Mouse (Mus musculus) forebrain, embryonic 16.5 days (tissue): Measurements from ENCODE around the gene Dapk1. TPM values are rescaled to one million over a fixed set of nuclear protein-coding genes. Genes with fewer than 3 reads are reported as not detected.

Experiments
- ATAC-seq: fragments of 200-750 bp; cut with Nextera tagmentation; 2 replicates; pipeline ENCODE4 v1.8.0; 2017; ENCODE audit warnings: mild to moderate bottlenecking, moderate library complexity
- H3K27ac ChIP-seq: fragments of 300-500 bp; sonication (generic); 2 replicates; pipeline ENCODE4 v1.5.1; 2014; ENCODE audit warnings: low read length, control low read depth
- H3K27me3 ChIP-seq: fragments of 300-500 bp; sonication (generic); replicated peaks from 2 replicates; pipeline ENCODE4 v1.6.1; 2014; ENCODE audit warnings: low read length; ENCODE audit not compliant: control insufficient read depth, insufficient read depth
- H3K36me3 ChIP-seq: fragments of 300-500 bp; sonication (generic); 2 replicates; pipeline ENCODE4 v1.6.1; 2014; ENCODE audit not compliant: control insufficient read depth, insufficient read depth
- H3K4me1 ChIP-seq: fragments of 300-500 bp; sonication (generic); replicated peaks from 2 replicates; pipeline ENCODE4 v1.6.1; 2014; ENCODE audit warnings: low read length; ENCODE audit not compliant: control insufficient read depth, insufficient read depth
- H3K4me2 ChIP-seq: fragments of 300-500 bp; sonication (generic); 2 replicates; pipeline ENCODE4 v1.6.1; 2014; ENCODE audit warnings: mild to moderate bottlenecking, low read length, control low read depth
- H3K4me3 ChIP-seq: fragments of 300-500 bp; sonication (generic); replicated peaks from 2 replicates; pipeline ENCODE4 v1.5.1; 2014; ENCODE audit warnings: mild to moderate bottlenecking, low read length, control low read depth
- H3K9ac ChIP-seq: fragments of 300-500 bp; sonication (generic); replicated peaks from 2 replicates; pipeline ENCODE4 v1.6.1; 2014; ENCODE audit warnings: low read depth, low read length, control low read depth
- H3K9me3 ChIP-seq: fragments of 300-500 bp; sonication (generic); 2 replicates; pipeline ENCODE4 v1.6.1; 2016; ENCODE audit warnings: low read length; ENCODE audit not compliant: control insufficient read depth
- WGBS: fragments of 180-500 bp; shearing (Covaris S2); extraction: QIAGEN DNeasy Blood & Tissue Kit; methylation state at CpG from one replicate; pipeline ENCODE4 v1.1.7; 2014; 5-methylcytosine and 5-hydroxymethylcytosine counted together
- polyA plus RNA-seq: library from polyadenylated mRNA; unstranded; fragments of >200 nt; fragmentation: Nextera tagmentation; extraction: Ambion mirVana; gene quantifications from 2 replicates; pipeline ENCODE4 v1.2.1, GENCODE M21; 2015

Dapk1 gene
- polyA plus RNA-seq, 1 experiment from 2014 or later = 59.8 TPM

GRCm38 (mm10) chr13:60731001-60731400 is 129.3 kb downstream of the Dapk1 start:
- H3K4me3 ChIP-seq = no peak overlapping the region
- H3K36me3 ChIP-seq = peaks cover 36% of the 10 kb centered on the region
- H3K27ac ChIP-seq = no peak overlapping the region
- no peaks in the 10 kb centered on the region for H3K4me1 ChIP-seq
- no peak overlapping the region for H3K4me2 ChIP-seq
- no peak overlapping the region for H3K9ac ChIP-seq
- 82% methylated on average over 3 of the region's 3 CpGs for WGBS
- H3K9me3 ChIP-seq = no peaks in the 10 kb centered on the region
- no peak for ATAC-seq
- no peaks in the 10 kb centered on the region for H3K27me3 ChIP-seq

GRCm38 (mm10) chr13:60735306-60735705 is 133.6 kb downstream of the Dapk1 start:
- no peaks in the 10 kb centered on the region for H3K27me3 ChIP-seq
- no peak overlapping the region for H3K4me3 ChIP-seq
- no peak overlapping the region for H3K27ac ChIP-seq
- H3K4me2 ChIP-seq = no peak overlapping the region
- 74% methylated on average over 9 of the region's 9 CpGs for WGBS
- H3K9ac ChIP-seq = no peak overlapping the region
- H3K4me1 ChIP-seq = peaks cover 4% of the 10 kb centered on the region; the same call in 1 of the 2 replicates
- H3K36me3 ChIP-seq = peaks cover 15% of the 10 kb centered on the region
- H3K9me3 ChIP-seq = no peaks in the 10 kb centered on the region
- no peak for ATAC-seq

- H3K4me1 ChIP-seq = peaks cover 4% of the 10 kb centered on the region; the same call in 1 of the 2 replicates
- H3K36me3 ChIP-seq = peaks cover 7% of the 10 kb centered on the region
- no peaks in the 10 kb centered on the region for H3K9me3 ChIP-seq
- ATAC-seq = no peak
- no peaks in the 10 kb centered on the region for H3K27me3 ChIP-seq
- WGBS = 58% methylated on average over 13 of the region's 13 CpGs
- H3K4me3 ChIP-seq = no peak overlapping the region
- no peak overlapping the region for H3K4me2 ChIP-seq
- no peak overlapping the region for H3K9ac ChIP-seq
- H3K27ac ChIP-seq = no peak overlapping the region
These were observed 134.8 kb downstream of the Dapk1 start for GRCm38 (mm10) chr13:60736421-60737105.

GRCm38 (mm10) chr13:60737632-60738324 is 136.0 kb downstream of the Dapk1 start:
- Histone ChIP-seq H3K4me2 (peak overlapping the region; percentile 9; the same call in 1 of the 2 replicates), H3K4me1 (peaks cover 4% of the 10 kb centered on the region; the same call in 1 of the 2 replicates), H3K4me3 (no peak overlapping the region), H3K27me3 (no peaks in the 10 kb centered on the region), H3K27ac (no peak overlapping the region; the same call in 1 of the 2 replicates), H3K9ac (no peak overlapping the region), H3K36me3 (peaks cover 9% of the 10 kb centered on the region), H3K9me3 (no peaks in the 10 kb centered on the region)
- WGBS = 30% methylated on average over 9 of the region's 9 CpGs
- peak; percentile 46 for ATAC-seq

GRCm38 (mm10) chr13:60738429-60738828 is 136.7 kb downstream of the Dapk1 start:
- H3K4me3 ChIP-seq = no peak overlapping the region
- peak; percentile 84 for ATAC-seq
- H3K9me3 ChIP-seq = no peaks in the 10 kb centered on the region
- no peaks in the 10 kb centered on the region for H3K27me3 ChIP-seq
- H3K27ac ChIP-seq = no peak overlapping the region
- no peak overlapping the region for H3K9ac ChIP-seq
- H3K4me1 ChIP-seq = peaks cover 10% of the 10 kb centered on the region
- 11% methylated on average over 9 of the region's 9 CpGs for WGBS
- H3K4me2 ChIP-seq = peak overlapping the region; percentile 9; the same call in 1 of the 2 replicates
- H3K36me3 ChIP-seq = peaks cover 9% of the 10 kb centered on the region

- WGBS = 93% methylated on average over 6 of the region's 6 CpGs
- peaks cover 9% of the 10 kb centered on the region for H3K36me3 ChIP-seq
These were observed 138.5 kb downstream of the Dapk1 start for GRCm38 (mm10) chr13:60740248-60740647.

GRCm38 (mm10) chr13:60742611-60743010 is 140.9 kb downstream of the Dapk1 start:
- no peak overlapping the region for H3K27ac ChIP-seq
- no peaks in the 10 kb centered on the region for H3K27me3 ChIP-seq
- H3K9me3 ChIP-seq = no peaks in the 10 kb centered on the region
- no peak for ATAC-seq
- H3K9ac ChIP-seq = no peak overlapping the region
- peaks cover 17% of the 10 kb centered on the region for H3K4me1 ChIP-seq
- H3K4me3 ChIP-seq = no peak overlapping the region
- no peak overlapping the region for H3K4me2 ChIP-seq
- peaks cover 9% of the 10 kb centered on the region for H3K36me3 ChIP-seq
- 90% methylated on average over 3 of the region's 3 CpGs for WGBS

More at GRCm38 (mm10) chr13:60740248-60740647, 138.5 kb downstream of the Dapk1 start:
- Histone ChIP-seq H3K9me3 (no peaks in the 10 kb centered on the region), H3K4me2 (no peak overlapping the region), H3K4me3 (no peak overlapping the region), H3K27me3 (no peaks in the 10 kb centered on the region), H3K9ac (no peak overlapping the region), H3K4me1 (peaks cover 17% of the 10 kb centered on the region), H3K27ac (no peak overlapping the region)
- no peak for ATAC-seq

- no peaks in the 10 kb centered on the region for H3K9me3 ChIP-seq
- H3K4me1 ChIP-seq = peaks cover 13% of the 10 kb centered on the region
- H3K27me3 ChIP-seq = no peaks in the 10 kb centered on the region
- H3K36me3 ChIP-seq = peaks cover 12% of the 10 kb centered on the region
- ATAC-seq = 0 out of 2 replicates have a peak, but pooled peaks have one; percentile 6
- 53% methylated on average over 13 of the region's 13 CpGs for WGBS
- no peak overlapping the region for H3K4me3 ChIP-seq
- peak overlapping the region; percentile 52 for H3K27ac ChIP-seq
- H3K9ac ChIP-seq = no peak overlapping the region
- H3K4me2 ChIP-seq = no peak overlapping the region
These were observed 141.8 kb downstream of the Dapk1 start for GRCm38 (mm10) chr13:60743381-60744077.

- Histone ChIP-seq H3K4me2 (no peak overlapping the region), H3K9ac (no peak overlapping the region), H3K4me1 (peaks cover 13% of the 10 kb centered on the region), H3K9me3 (no peaks in the 10 kb centered on the region), H3K4me3 (no peak overlapping the region), H3K27ac (no peak overlapping the region), H3K36me3 (peaks cover 14% of the 10 kb centered on the region), H3K27me3 (no peaks in the 10 kb centered on the region)
- ATAC-seq = peak; percentile 79
- WGBS = 32% methylated on average over 7 of the region's 7 CpGs
These were observed 142.3 kb downstream of the Dapk1 start for GRCm38 (mm10) chr13:60744078-60744460.
